Mouse (Mus musculus) embryonic fibroblast, embryonic 13.5 days (primary cell): ENCODE measurements around the gene Tinagl1.

ENCODE experiments used
- CTCF ChIP-seq: IDR thresholded peaks from 2 replicates; pipeline ENCODE4 v1.5.1; 2011; ENCODE audit warnings: mild to moderate bottlenecking, control low read depth, low read length, moderate library complexity, borderline replicate concordance; ENCODE audit not compliant: insufficient read depth
- POLR2A ChIP-seq: IDR thresholded peaks from 2 replicates; pipeline ENCODE4 v1.6.1; 2011; ENCODE audit warnings: low read depth, mild to moderate bottlenecking, control low read depth, low read length, moderate library complexity

GRCm38 (mm10) chr4:130222179-130222578 lies 47.3 kb upstream of the Tinagl1 start, which contains the start of gene Gm853:
- TF ChIP-seq POLR2A, result no peak
- TF ChIP-seq CTCF, result no peak
